Mouse (Mus musculus) left cerebral cortex, adult 9 months (tissue): ENCODE data around the gene Gm13695.
A peak's percentile ranks its signal among the peaks of the same experiment; 100 is the strongest.
"Not testable (repeated sequence)": the region's sequence is repeated elsewhere in the genome, so short reads cannot be mapped to it uniquely, and the experiment has no call there.

Experiments used
- DNase-seq, 2 experiments: peaks; one replicate each; pipeline ENCODE4 v3.0.0; 2022; ENCODE audit warnings: low spot score in 2 of 2

Gene Gm13695

GRCm38 (mm10) chr2:83967013-83967412, at the start of gene Gm13695:
Gene Gm13695, plus strand, starts transcription at chr2:83967313.
- not testable (repeated sequence) for DNase-seq

DNA sequence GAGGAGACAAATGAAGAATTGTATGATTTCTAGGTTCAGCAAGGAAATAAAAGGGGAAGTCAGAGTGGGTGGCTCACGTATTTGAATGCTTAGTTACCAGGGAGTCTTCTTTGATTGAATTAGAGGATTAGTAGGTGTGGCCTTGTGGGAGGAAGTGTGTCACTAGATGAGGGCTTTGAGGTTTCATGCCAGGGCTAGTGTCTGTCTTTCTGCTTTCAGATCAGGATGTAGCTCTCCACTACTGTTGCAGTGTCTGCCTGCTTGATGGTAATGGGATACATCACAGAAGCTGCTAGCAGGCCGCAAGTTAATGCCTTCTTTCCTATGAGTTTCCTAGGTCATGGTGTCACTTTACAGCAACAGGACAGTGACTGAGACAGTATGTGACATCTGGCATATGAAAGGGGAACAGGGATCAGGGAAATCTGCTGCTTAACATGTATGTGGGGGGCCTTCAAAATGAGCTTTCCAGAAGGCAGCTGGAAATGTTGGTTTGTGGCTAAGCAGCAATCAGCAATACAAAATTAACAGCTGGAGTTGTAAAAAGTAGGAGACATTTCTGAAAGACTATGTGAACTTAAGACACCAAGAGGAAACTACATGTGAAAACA, 37.5 kb upstream of the Gm13695 start:
- no peak for DNase-seq

DNA sequence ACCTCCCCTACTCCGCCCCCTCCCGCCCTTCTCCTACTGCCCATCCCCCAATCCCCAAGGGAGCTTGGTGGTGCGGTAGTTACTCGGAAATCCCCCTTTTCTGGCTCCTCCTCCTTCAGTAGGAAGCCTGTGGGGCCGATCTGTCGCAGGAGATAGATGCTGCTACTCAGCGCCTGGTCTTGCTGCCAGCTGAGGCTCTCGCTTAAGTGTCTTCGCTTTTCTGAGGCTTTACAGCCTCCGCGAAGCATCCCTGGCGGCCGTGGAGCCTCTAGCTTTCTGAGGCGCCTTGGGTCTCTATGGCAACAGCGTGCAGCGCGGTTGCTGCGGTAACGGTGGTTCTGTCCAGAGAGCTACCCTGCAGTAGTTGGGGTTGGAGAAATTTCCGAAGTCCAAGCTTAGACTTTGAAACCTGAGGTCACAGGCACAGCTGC, 26.2 kb upstream of the Gm13695 start, which contains the start of gene Zswim2:
Zswim2 (minus strand) TSS at position 298 of the 431 bp plus-strand sequence.
- peak; percentile 77 to 95 for DNase-seq

- no peak for DNase-seq
These were observed 25.7 kb upstream of the Gm13695 start for GRCm38 (mm10) chr2:83941378-83941777.

DNA sequence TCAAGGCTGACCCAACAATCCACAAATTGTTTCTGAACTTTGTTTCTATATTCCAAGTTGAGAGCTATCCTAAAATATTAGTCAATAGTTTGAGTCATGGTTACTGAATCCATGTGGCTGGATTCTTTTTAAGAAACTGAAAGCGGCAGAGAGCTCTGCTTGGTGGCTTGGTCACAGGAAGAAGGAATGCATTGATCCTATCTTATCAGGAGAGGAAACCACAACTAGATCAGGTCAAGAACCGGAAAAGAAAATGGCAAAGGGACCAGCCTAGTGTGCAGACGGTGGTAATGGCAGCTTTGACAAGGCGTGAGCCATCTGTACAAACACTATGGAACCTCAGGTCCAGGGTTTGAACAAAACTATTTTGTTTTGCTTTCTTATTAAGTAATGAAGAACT, 25.3 kb upstream of the Gm13695 start:
- no peak for DNase-seq

DNA sequence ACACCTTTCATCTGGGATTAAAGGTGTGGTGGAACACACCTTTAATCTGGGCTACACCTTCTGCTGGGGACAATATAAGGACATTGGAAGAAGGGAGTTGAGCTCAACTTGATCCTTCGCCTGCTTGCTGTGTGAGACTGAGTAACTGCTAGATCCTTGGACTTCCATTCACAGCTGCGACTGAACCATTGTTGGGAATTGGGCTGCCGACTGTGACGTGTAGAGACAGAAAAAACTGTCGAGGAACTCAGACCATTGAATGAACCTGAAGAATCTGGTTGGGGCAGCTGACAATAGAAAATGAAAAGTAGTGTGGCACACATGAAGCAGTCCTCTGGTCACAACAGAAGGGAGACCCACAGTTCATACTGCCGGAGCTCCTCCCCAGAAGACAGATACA, 11.7 kb upstream of the Gm13695 start, which contains the start of gene Gm13698:
Gm13698 (plus strand) TSS at position 301 of the 400 bp plus-strand sequence.
- DNase-seq = not testable (repeated sequence)

- not testable (repeated sequence) for DNase-seq
These were observed 5.9 kb upstream of the Gm13695 start, which contains the start of gene Gm13693 for GRCm38 (mm10) chr2:83961203-83961602. Gene Gm13693, plus strand, starts transcription at chr2:83961503.

DNA sequence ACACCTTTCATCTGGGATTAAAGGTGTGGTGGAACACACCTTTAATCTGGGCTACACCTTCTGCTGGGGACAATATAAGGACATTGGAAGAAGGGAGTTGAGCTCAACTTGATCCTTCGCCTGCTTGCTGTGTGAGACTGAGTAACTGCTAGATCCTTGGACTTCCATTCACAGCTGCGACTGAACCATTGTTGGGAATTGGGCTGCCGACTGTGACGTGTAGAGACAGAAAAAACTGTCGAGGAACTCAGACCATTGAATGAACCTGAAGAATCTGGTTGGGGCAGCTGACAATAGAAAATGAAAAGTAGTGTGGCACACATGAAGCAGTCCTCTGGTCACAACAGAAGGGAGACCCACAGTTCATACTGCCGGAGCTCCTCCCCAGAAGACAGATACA, 5.7 kb downstream of the Gm13695 start, which contains the start of gene Gm13696:
Gm13696 (plus strand) TSS at position 301 of the 400 bp plus-strand sequence.
- DNase-seq = not testable (repeated sequence)

- not testable (repeated sequence) for DNase-seq
These were observed 11.5 kb downstream of the Gm13695 start, which contains the start of gene Gm13694 for GRCm38 (mm10) chr2:83978633-83979032. Gene Gm13694, plus strand, starts transcription at chr2:83978933.

GRCm38 (mm10) chr2:83984443-83984842, 17.3 kb downstream of the Gm13695 start, which contains the start of gene Gm13697:
Gene Gm13697, plus strand, starts transcription at chr2:83984743.
- not testable (repeated sequence) for DNase-seq

DNA sequence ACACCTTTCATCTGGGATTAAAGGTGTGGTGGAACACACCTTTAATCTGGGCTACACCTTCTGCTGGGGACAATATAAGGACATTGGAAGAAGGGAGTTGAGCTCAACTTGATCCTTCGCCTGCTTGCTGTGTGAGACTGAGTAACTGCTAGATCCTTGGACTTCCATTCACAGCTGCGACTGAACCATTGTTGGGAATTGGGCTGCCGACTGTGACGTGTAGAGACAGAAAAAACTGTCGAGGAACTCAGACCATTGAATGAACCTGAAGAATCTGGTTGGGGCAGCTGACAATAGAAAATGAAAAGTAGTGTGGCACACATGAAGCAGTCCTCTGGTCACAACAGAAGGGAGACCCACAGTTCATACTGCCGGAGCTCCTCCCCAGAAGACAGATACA, 23.1 kb downstream of the Gm13695 start, which contains the start of gene Gm13691:
Gm13691 (plus strand) TSS at position 301 of the 400 bp plus-strand sequence.
- DNase-seq = not testable (repeated sequence)

DNA sequence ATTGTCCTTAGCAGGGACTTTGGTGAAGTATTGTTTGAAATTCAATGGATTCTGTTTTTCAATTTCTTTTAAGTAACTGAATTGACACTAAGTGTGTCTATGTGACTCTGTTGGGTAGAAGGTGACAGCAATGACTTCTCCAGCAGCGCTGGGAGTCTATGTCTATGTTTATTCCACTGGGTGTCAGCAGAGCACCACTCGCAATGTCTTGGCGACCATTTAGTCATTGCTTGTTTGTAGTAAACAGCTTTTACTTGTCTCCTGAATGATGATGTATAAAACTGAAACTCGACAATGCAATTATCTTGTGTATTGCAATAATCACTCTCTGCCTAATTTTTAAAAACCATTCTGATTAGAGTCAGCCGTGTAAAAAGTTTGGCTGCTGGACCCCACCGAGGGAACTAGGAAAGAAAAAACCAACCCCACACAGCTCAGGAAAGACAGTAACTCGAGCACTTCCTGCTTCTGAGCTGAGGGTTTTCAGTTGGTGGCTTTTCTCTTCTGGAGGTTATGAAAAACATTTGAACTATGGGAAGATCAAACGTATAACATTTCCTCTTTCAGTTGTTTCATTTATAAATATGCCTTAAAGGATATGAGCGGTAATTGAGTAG, 26.6 kb downstream of the Gm13695 start:
- DNase-seq = not testable (repeated sequence)

GRCm38 (mm10) chr2:83994526-83994925, 27.4 kb downstream of the Gm13695 start:
- DNase-seq = not testable (repeated sequence)

DNA sequence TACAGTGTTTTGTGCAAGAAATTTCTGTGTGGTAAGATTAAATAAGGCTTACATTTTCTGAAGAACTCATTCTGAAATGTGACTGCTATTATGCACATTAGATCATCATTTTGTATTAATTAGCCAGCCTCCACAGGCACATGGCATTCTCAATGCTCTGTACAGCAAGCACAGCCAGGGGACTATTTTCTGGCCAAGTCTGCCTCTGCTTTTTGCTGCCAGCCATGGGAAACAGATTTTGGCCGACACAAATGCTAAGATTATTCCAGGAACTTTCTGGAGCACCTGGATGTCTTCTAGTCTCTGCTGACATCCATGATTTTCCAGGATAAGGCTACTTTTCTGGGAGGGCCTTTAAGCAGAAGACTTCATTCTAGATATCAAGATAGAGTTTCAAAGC, 41.8 kb downstream of the Gm13695 start:
- no peak for DNase-seq

DNA sequence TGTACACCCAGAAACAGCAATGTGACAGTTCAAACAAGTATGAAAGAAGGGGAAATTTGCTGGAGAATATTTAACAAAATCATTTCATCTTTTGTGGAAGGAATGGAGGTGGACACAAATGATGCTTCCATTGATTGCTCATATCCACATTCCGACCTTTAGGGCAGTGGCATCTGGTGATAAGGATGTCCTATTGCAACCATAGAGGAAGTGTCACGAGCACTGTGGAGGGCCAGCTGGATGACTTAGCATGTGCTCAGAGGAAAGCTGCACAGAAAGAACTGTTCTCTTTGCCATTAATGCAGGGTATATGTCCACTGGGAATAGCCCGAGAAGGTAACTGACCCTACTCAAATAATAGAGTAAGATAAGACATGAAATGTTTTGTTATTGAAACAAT, 42.7 kb downstream of the Gm13695 start:
- no peak for DNase-seq

- DNase-seq = no peak
These were observed 47.5 kb downstream of the Gm13695 start for GRCm38 (mm10) chr2:84014572-84014971.

- not testable (repeated sequence) for DNase-seq
These were observed 49.2 kb downstream of the Gm13695 start for GRCm38 (mm10) chr2:84016291-84016690.

GRCm38 (mm10) chr2:84018330-84018729, 51.2 kb downstream of the Gm13695 start:
- no peak for DNase-seq
